Mouse (Mus musculus): ENCODE measurements around the gene Plekha5. TPM values are rescaled to one million over a fixed set of nuclear protein-coding genes. Genes with fewer than 3 reads are reported as not detected.
"Not testable (repeated sequence)": the region's sequence is repeated elsewhere in the genome, so short reads cannot be mapped to it uniquely, and the experiment has no call there.

Plekha5 gene
- polyA plus RNA-seq, 1 experiment from 2014 or later: 45.0 TPM

DNA sequence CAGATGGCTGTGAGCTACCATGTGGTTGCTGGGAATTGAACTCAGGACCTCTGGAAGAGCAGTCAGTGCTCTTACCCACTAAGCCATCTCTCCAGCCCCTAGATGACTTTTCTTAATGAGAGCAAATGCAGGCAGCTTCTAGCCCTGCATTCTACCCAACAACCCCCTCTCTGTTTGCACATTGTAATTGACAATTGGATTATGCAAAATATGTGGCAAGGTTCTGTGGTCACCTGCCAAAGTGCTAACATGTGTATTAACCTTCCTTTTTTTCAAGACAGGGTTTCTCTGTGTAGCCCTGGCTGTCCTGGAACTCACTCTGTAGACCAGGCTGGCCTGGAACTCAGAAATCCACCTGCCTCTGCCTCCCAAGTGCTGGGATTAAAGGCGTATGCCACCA, 109.0 kb downstream of the Plekha5 start:
- not testable (repeated sequence) for H3K4me2 ChIP-seq (ENCODE audit: low read depth, low read length); H3K4me3 ChIP-seq (ENCODE audit: low read depth, low read length); H3K27me3 ChIP-seq (replicated peaks; ENCODE audit: control insufficient read depth, insufficient read depth, low read length); ATAC-seq (ENCODE audit: low read depth); H3K9me3 ChIP-seq (ENCODE audit: control insufficient read depth, low read length); H3K9ac ChIP-seq (ENCODE audit: low read depth, low read length); H3K27ac ChIP-seq (replicated peaks; ENCODE audit: low read depth, low read length); DNase-seq (ENCODE audit: low spot score); H3K4me1 ChIP-seq (ENCODE audit: control insufficient read depth, insufficient read depth, low read length)
- peaks cover 48% of the 10 kb centered on the region for H3K36me3 ChIP-seq (ENCODE audit: control insufficient read depth, insufficient read depth, low read length)
- 100% methylated on average over 1 of the region's 1 CpGs for WGBS

DNA sequence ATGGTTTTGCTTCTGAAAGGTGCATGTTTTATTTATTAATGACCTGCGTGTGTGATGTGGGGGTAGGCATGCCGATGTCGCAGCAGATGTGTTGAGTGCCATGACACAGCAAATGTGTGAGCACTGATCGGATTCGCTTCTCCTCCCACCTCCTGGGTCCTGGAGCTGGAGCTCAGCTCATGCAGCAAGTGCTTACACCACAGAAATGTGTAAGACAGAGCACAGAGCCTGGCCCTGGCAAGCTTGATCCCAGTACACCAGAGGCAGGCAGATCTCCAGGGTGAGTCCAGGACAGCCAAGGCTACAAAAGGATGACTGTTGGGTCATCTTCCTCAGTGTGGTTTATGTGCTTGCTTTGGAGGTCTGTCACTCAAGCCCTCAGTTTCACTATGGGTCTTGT, 109.8 kb downstream of the Plekha5 start:
- DNase-seq (ENCODE audit: low spot score): no peak
- no peak overlapping the region for H3K9ac ChIP-seq (ENCODE audit: low read depth, low read length)
- no peak overlapping the region for H3K4me3 ChIP-seq (ENCODE audit: low read depth, low read length)
- no peak overlapping the region for H3K4me2 ChIP-seq (ENCODE audit: low read depth, low read length)
- H3K27ac ChIP-seq (replicated peaks; ENCODE audit: low read depth, low read length): no peak overlapping the region
- H3K27me3 ChIP-seq (replicated peaks; ENCODE audit: control insufficient read depth, insufficient read depth, low read length): no peaks in the 10 kb centered on the region
- no peak for ATAC-seq (ENCODE audit: low read depth)
- whole genome bisulfite sequencing: 88% methylated on average over 5 of the region's 5 CpGs
- H3K36me3 ChIP-seq (ENCODE audit: control insufficient read depth, insufficient read depth, low read length): peaks cover 48% of the 10 kb centered on the region
- no peaks in the 10 kb centered on the region for H3K4me1 ChIP-seq (ENCODE audit: control insufficient read depth, insufficient read depth, low read length)
- H3K9me3 ChIP-seq (ENCODE audit: control insufficient read depth, low read length): 0 out of 2 replicates have a peak, but pooled peaks cover 3% of the 10 kb centered on the region

DNA sequence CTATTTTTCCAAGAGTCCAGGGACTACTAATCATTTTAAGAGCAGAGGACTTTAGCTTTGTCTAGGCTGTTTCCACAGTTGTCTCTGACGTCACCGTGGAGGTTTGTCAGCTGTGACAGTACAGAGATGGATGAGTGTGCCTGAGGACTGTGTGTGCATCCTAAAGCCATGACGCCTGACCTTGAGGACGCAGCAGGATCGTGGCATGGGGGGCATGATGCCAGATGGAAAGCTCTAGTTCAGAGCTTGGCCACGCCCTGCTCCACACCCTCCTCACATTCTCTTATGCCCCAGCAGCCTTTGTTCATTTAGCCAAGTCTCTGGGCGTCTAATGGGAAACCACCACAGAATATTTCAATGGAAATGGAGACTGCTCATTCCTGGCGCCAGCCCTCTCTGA, 111.7 kb downstream of the Plekha5 start:
- H3K9ac ChIP-seq (ENCODE audit: low read depth, low read length): no peak overlapping the region
- H3K27ac ChIP-seq (replicated peaks; ENCODE audit: low read depth, low read length): no peak overlapping the region
- no peak overlapping the region for H3K4me2 ChIP-seq (ENCODE audit: low read depth, low read length)
- ATAC-seq (ENCODE audit: low read depth) (no peak), DNase-seq (ENCODE audit: low spot score) (no peak)
- H3K9me3 ChIP-seq (ENCODE audit: control insufficient read depth, low read length): 0 out of 2 replicates have a peak, but pooled peaks cover 3% of the 10 kb centered on the region
- no peaks in the 10 kb centered on the region for H3K4me1 ChIP-seq (ENCODE audit: control insufficient read depth, insufficient read depth, low read length)
- no peaks in the 10 kb centered on the region for H3K27me3 ChIP-seq (replicated peaks; ENCODE audit: control insufficient read depth, insufficient read depth, low read length)
- H3K36me3 ChIP-seq (ENCODE audit: control insufficient read depth, insufficient read depth, low read length): peaks cover 51% of the 10 kb centered on the region
- WGBS: 77% methylated on average over 8 of the region's 8 CpGs
- H3K4me3 ChIP-seq (ENCODE audit: low read depth, low read length): no peak overlapping the region

DNA sequence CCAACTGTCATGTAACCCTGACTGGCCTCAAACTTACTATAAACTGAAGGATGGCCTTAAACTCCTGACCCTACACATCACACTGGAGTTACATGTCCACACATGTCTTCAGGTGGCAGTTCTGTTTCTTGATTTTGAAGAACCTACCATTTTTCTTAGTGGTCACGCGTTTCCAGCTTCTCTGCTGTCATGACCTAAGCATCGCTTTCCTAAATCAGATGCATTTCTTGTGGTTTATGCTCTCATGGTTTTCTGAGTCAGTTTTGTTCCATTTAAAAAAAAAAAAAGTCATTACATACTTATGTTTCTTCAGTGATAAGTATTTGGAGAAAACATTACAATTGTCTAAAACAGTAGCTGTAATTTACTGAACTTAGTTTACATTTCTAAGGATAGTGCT, 118.1 kb downstream of the Plekha5 start:
- no peak for ATAC-seq (ENCODE audit: low read depth)
- H3K27me3 ChIP-seq (replicated peaks; ENCODE audit: control insufficient read depth, insufficient read depth, low read length): no peaks in the 10 kb centered on the region
- H3K36me3 ChIP-seq (ENCODE audit: control insufficient read depth, insufficient read depth, low read length): peaks cover 56% of the 10 kb centered on the region
- no peak overlapping the region for H3K27ac ChIP-seq (replicated peaks; ENCODE audit: low read depth, low read length)
- no peaks in the 10 kb centered on the region for H3K9me3 ChIP-seq (ENCODE audit: control insufficient read depth, low read length)
- H3K9ac ChIP-seq (ENCODE audit: low read depth, low read length): no peak overlapping the region
- no peak overlapping the region for H3K4me3 ChIP-seq (ENCODE audit: low read depth, low read length)
- DNase-seq (ENCODE audit: low spot score): no peak
- no peak overlapping the region for H3K4me2 ChIP-seq (ENCODE audit: low read depth, low read length)
- WGBS: 93% methylated on average over 3 of the region's 3 CpGs
- peaks cover under 1% of the 10 kb centered on the region; the same call in 1 of the 2 replicates for H3K4me1 ChIP-seq (ENCODE audit: control insufficient read depth, insufficient read depth, low read length)

DNA sequence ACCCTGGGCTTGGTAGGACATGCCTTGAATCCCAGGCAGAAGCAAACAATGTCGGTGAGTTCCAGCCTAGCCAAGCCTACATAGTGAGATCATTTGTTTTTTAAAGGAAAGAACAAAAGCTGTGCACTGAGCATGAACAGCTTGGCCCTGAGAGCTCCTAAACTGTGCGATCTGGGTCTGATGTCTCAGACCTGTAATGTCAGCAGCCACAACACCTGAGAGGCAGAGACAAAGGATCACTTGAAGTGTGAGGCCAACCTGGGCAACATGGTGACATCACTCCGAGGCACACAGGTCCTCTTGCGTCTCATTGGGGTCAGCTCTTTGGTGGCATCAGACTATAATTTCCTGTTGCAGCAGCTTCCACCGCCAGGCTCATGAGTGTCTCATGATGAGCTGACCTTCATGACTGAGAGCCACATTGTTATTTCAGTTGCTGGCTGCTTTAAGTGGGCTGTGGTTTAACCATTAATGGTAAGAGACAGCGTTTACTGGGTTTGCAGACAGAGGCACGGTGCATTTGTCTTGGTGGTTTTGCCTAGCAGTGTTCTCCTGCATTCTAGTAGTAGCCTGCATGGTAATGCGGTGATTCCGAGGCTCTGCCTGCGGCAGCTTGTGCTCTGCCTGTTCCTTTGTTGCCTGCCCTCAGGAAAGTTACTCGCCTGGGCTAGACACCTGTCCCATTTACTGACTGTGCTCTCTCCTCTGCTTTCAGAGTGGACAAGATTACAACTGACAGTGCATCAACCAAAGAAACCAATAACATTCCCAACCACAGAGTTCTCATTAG, 119.3 kb downstream of the Plekha5 start:
- 72% methylated on average over 11 of the region's 11 CpGs for WGBS
- H3K4me2 ChIP-seq (ENCODE audit: low read depth, low read length): no peak overlapping the region
- peaks cover 10% of the 10 kb centered on the region; the same call in 1 of the 2 replicates for H3K4me1 ChIP-seq (ENCODE audit: control insufficient read depth, insufficient read depth, low read length)
- H3K9me3 ChIP-seq (ENCODE audit: control insufficient read depth, low read length): no peaks in the 10 kb centered on the region
- peaks cover 48% of the 10 kb centered on the region for H3K36me3 ChIP-seq (ENCODE audit: control insufficient read depth, insufficient read depth, low read length)
- no peak for DNase-seq (ENCODE audit: low spot score)
- H3K27ac ChIP-seq (replicated peaks; ENCODE audit: low read depth, low read length): no peak overlapping the region
- H3K9ac ChIP-seq (ENCODE audit: low read depth, low read length): no peak overlapping the region
- ATAC-seq (ENCODE audit: low read depth): no peak
- H3K27me3 ChIP-seq (replicated peaks; ENCODE audit: control insufficient read depth, insufficient read depth, low read length): no peaks in the 10 kb centered on the region
- no peak overlapping the region for H3K4me3 ChIP-seq (ENCODE audit: low read depth, low read length)

DNA sequence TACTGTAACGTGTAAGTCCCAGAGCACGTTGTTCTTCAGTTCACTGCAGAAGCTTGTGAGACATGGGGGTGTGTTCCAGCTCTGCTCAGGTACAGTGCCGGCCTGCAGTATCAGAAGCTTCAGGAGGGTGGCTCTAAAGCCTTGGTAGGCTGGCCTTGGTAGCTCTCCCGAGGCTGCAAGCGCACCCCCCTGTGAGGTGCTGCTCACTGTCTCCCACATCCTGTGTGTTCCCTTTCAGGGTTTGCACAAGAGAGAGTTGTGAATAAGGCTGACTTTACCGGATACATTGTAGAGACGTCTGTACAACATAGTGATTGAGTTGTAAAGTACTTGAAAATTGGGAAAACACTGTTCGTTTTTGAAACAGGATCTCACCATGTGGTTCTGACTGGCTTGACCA, 122.2 kb downstream of the Plekha5 start:
- 73% methylated on average over 8 of the region's 8 CpGs for WGBS

DNA sequence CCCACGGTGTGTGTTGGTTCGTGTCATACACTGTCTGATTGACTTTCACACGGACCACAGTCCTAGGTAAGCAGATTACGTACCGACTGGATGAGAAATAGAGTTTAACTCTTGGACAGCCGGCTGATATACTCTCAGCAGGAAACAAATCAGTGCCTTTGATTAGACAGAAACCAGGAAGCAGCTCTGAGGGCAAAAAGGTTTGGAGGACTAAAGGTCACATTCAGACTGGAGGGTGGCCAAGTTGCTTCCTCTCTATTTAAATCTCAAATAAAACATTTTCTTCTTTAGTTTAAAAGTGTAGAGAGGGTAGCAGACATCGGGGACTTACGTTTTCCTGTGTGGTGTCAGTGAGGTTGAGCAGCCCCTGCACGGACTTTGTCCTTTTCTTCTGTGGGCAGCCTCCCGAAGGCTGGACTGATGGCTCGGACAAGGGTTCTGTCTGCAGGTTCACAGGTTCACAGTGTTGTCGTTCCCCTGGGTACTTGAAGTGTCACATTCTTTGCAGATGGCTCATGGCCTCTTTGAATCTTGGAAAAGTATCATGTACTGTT, 122.9 kb downstream of the Plekha5 start:
- DNase-seq (ENCODE audit: low spot score): no peak
- no peak for ATAC-seq (ENCODE audit: low read depth)
- 49% methylated on average over 12 of the region's 12 CpGs for WGBS
- Histone ChIP-seq H3K4me2 (ENCODE audit: low read depth, low read length) (no peak overlapping the region), H3K9me3 (ENCODE audit: control insufficient read depth, low read length) (no peaks in the 10 kb centered on the region), H3K36me3 (ENCODE audit: control insufficient read depth, insufficient read depth, low read length) (peaks cover 48% of the 10 kb centered on the region), H3K4me1 (ENCODE audit: control insufficient read depth, insufficient read depth, low read length) (peaks cover 10% of the 10 kb centered on the region; the same call in 1 of the 2 replicates), H3K27me3 (replicated peaks; ENCODE audit: control insufficient read depth, insufficient read depth, low read length) (no peaks in the 10 kb centered on the region), H3K27ac (replicated peaks; ENCODE audit: low read depth, low read length) (no peak overlapping the region; the same call in 1 of the 2 replicates), H3K4me3 (ENCODE audit: low read depth, low read length) (no peak overlapping the region), H3K9ac (ENCODE audit: low read depth, low read length) (no peak overlapping the region)

More for the DNA sequence above, 122.2 kb downstream of the Plekha5 start:
- H3K9me3 ChIP-seq (ENCODE audit: control insufficient read depth, low read length): no peaks in the 10 kb centered on the region
- H3K27me3 ChIP-seq (replicated peaks; ENCODE audit: control insufficient read depth, insufficient read depth, low read length): no peaks in the 10 kb centered on the region
- no peak overlapping the region for H3K4me3 ChIP-seq (ENCODE audit: low read depth, low read length)
- H3K9ac ChIP-seq (ENCODE audit: low read depth, low read length): no peak overlapping the region
- ATAC-seq (ENCODE audit: low read depth) (no peak), DNase-seq (ENCODE audit: low spot score) (no peak)
- H3K4me2 ChIP-seq (ENCODE audit: low read depth, low read length): no peak overlapping the region
- peaks cover 43% of the 10 kb centered on the region for H3K36me3 ChIP-seq (ENCODE audit: control insufficient read depth, insufficient read depth, low read length)
- H3K4me1 ChIP-seq (ENCODE audit: control insufficient read depth, insufficient read depth, low read length): peaks cover 10% of the 10 kb centered on the region; the same call in 1 of the 2 replicates
- H3K27ac ChIP-seq (replicated peaks; ENCODE audit: low read depth, low read length): no peak overlapping the region

DNA sequence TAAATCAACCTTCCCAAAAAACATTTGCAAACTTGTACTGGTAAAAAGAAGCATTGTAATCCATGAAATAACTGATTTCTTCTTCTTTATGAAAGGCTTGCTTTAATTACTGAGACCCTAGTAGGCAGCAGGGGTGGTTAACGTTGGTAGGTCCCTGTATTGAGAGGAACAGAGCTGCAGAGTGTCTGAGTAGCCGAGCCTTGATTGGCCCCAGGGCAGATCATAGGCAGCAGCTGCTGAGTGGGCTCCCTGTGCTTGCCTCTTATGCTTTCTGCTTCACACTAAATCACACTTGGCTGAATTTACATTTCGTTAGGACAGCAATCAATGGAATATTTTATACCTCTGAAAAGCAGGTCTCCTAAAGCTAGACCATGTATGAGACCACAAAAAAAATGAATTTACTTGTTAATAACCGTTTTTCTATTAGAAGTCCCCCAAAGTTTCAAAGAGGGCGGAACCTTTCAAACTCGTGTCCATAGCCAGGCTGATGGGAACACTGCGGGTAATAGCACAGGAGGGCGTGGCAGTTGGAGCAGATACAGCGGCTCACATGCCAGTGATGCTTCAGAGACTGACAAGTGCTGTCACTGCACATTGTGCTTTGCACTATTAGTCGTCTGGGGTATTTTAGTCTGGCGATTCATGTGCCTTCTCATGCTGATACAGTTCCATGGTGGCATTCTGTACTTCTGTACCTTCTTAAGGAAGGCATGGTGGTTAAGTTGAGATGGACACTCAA, 123.5 kb downstream of the Plekha5 start:
- peaks cover 10% of the 10 kb centered on the region; the same call in 1 of the 2 replicates for H3K4me1 ChIP-seq (ENCODE audit: control insufficient read depth, insufficient read depth, low read length)
- H3K27ac ChIP-seq (replicated peaks; ENCODE audit: low read depth, low read length): no peak overlapping the region; the same call in 1 of the 2 replicates
- H3K27me3 ChIP-seq (replicated peaks; ENCODE audit: control insufficient read depth, insufficient read depth, low read length): no peaks in the 10 kb centered on the region
- ATAC-seq (ENCODE audit: low read depth): no peak
- 65% methylated on average over 11 of the region's 11 CpGs for WGBS
- H3K9me3 ChIP-seq (ENCODE audit: control insufficient read depth, low read length): no peaks in the 10 kb centered on the region
- peaks cover 54% of the 10 kb centered on the region for H3K36me3 ChIP-seq (ENCODE audit: control insufficient read depth, insufficient read depth, low read length)
- no peak overlapping the region for H3K9ac ChIP-seq (ENCODE audit: low read depth, low read length)
- no peak overlapping the region for H3K4me3 ChIP-seq (ENCODE audit: low read depth, low read length)
- H3K4me2 ChIP-seq (ENCODE audit: low read depth, low read length): no peak overlapping the region
- DNase-seq (ENCODE audit: low spot score): peak; percentile 39

Data from embryonic facial prominence, embryonic 14.5 days (tissue).